Mouse (Mus musculus): Measurements from ENCODE around the gene Sspo. TPM values are rescaled to one million over a fixed set of nuclear protein-coding genes. Genes with fewer than 3 reads are reported as not detected.

Gene Sspo
- total and polyA plus RNA-seq, 2 experiments from 2014 or later = 1.2 to 7.3 TPM

DNA sequence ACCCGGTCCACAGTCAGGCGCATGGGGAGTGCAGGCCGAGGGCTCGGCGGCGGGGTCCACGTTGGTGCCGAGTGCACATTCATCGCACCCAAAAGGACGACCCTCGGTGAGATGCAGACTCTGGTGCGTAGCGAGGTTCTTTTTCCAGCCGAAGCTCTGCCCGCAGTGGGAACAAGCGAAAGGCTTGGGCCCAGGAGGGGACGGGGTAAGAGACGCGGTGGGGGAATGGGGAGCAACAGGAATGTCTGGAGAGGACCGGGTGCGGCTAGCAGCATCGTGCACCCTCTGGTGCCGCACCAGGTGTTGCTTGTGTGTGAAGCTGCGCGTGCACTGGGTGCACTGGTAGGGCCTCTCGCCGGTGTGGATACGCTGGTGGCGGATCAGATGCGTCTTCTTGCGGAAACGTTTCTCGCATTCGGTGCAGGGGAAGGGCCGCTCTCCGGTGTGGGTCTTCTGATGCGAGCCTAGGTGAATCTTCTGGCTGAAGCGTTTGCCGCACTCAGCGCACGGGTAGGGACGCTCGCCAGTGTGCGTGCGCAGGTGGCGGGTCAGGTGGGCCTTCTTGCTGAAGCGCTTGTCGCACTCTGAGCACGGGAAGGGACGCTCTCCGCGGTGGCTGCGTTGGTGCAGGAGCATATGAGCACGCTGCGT is 9.4 kb upstream of the Sspo start:
- Histone ChIP-seq H3K9ac (replicated peaks; ENCODE audit: low read length, poor library complexity, severe bottlenecking) (no peak overlapping the region), H3K27ac (ENCODE audit: low read depth, low read length) (no peak overlapping the region), H3K27me3 (ENCODE audit: insufficient read depth, low read length) (no peaks in the 10 kb centered on the region), H3K4me1 (ENCODE audit: insufficient read depth, low read length) (0 out of 2 replicates have a peak, but pooled peaks cover 2% of the 10 kb centered on the region), H3K4me3 (ENCODE audit: low read depth, low read length) (no peak overlapping the region), H3K9me3 (ENCODE audit: low read length) (no peaks in the 10 kb centered on the region), H3K36me3 (ENCODE audit: insufficient read depth, low read length) (peaks cover 27% of the 10 kb centered on the region), H3K4me2 (ENCODE audit: low read depth, low read length, poor library complexity, severe bottlenecking) (peak overlapping the region; percentile 3; the same call in 1 of the 2 replicates)
- DNase-seq (ENCODE audit: low spot score) (no peak), ATAC-seq (ENCODE audit: low FRiP score) (peak; percentile 28)
- WGBS = 33% methylated on average over 54 of the region's 55 CpGs
- no peak for TF ChIP-seq CTCF (IDR thresholded peaks at IDR 0.05)

DNA sequence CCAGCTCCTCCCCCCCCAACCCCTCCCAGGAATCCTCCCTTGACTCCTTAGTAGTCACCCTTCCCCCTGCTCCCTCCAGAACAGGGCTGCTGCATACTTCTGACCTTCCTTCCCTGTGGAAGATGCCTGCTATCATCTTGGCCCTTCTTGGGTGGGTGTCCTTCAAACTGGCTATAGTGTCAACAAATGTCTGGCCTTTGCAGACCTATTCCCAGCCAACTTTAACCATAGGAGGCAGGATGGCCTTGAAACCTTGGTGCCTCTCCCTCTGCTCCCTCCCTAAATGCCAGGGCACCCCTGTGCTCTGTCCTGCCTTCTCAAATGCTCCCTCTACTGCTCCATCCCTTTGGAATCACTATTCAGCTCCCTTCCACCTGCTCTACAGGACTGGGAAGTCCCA is 8.4 kb upstream of the Sspo start:
- no peak overlapping the region for H3K4me3 ChIP-seq (ENCODE audit: low read depth, low read length)
- H3K4me2 ChIP-seq (ENCODE audit: low read depth, low read length, poor library complexity, severe bottlenecking) = no peak overlapping the region
- TF ChIP-seq CTCF (IDR thresholded peaks at IDR 0.05) = no peak
- H3K9ac ChIP-seq (replicated peaks; ENCODE audit: low read length, poor library complexity, severe bottlenecking) = no peak overlapping the region
- ATAC-seq (ENCODE audit: low FRiP score) = no peak
- H3K9me3 ChIP-seq (ENCODE audit: low read length) = no peaks in the 10 kb centered on the region
- H3K4me1 ChIP-seq (ENCODE audit: insufficient read depth, low read length) = 0 out of 2 replicates have a peak, but pooled peaks cover 2% of the 10 kb centered on the region
- no peak for DNase-seq (ENCODE audit: low spot score)
- H3K27ac ChIP-seq (ENCODE audit: low read depth, low read length) = no peak overlapping the region
- H3K27me3 ChIP-seq (ENCODE audit: insufficient read depth, low read length) = no peaks in the 10 kb centered on the region
- H3K36me3 ChIP-seq (ENCODE audit: insufficient read depth, low read length) = peaks cover 27% of the 10 kb centered on the region

DNA sequence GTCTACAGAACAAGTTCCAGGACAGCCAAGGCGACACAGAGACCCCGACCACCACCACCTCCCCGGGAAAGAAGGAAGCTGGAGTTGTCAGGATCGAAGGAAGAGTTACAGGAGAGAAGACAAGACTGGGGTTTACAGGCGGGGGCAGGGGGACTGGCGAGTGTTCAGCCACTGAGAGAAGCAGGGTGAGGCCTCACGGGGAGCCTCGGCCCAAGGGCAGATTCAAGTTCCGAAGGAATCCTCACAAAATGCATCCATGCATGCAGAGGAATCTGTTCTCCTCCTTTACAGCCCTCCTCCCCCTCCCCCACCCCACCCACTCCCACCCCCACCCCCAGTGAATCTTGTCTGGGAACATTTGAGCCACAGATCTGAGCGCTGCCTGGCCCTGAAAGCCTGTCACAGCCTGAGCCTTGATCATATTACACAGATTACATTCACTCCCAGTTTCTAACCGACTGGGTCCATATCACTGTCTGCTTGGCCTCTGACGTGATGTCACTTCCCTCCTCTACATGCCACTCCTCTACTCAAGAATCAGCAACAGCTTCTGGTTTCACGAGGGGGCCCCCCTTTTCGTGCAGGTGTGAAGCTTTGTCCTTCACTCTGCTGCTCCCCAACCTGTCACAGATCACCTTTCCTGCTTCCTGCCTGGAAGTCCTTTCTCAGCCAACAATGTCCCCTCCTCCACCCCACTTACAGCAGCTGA is 7.6 kb upstream of the Sspo start:
- Histone ChIP-seq H3K4me1 (ENCODE audit: insufficient read depth, low read length) (0 out of 2 replicates have a peak, but pooled peaks cover 2% of the 10 kb centered on the region), H3K36me3 (ENCODE audit: insufficient read depth, low read length) (peaks cover 27% of the 10 kb centered on the region), H3K27me3 (ENCODE audit: insufficient read depth, low read length) (no peaks in the 10 kb centered on the region), H3K4me3 (ENCODE audit: low read depth, low read length) (no peak overlapping the region), H3K4me2 (ENCODE audit: low read depth, low read length, poor library complexity, severe bottlenecking) (no peak overlapping the region), H3K9ac (replicated peaks; ENCODE audit: low read length, poor library complexity, severe bottlenecking) (no peak overlapping the region), H3K9me3 (ENCODE audit: low read length) (no peaks in the 10 kb centered on the region), H3K27ac (ENCODE audit: low read depth, low read length) (no peak overlapping the region)
- ATAC-seq (ENCODE audit: low FRiP score) (no peak), DNase-seq (ENCODE audit: low spot score) (no peak)
- no peak for TF ChIP-seq CTCF (IDR thresholded peaks at IDR 0.05)
- WGBS = 54% methylated on average over 14 of the region's 14 CpGs

DNA sequence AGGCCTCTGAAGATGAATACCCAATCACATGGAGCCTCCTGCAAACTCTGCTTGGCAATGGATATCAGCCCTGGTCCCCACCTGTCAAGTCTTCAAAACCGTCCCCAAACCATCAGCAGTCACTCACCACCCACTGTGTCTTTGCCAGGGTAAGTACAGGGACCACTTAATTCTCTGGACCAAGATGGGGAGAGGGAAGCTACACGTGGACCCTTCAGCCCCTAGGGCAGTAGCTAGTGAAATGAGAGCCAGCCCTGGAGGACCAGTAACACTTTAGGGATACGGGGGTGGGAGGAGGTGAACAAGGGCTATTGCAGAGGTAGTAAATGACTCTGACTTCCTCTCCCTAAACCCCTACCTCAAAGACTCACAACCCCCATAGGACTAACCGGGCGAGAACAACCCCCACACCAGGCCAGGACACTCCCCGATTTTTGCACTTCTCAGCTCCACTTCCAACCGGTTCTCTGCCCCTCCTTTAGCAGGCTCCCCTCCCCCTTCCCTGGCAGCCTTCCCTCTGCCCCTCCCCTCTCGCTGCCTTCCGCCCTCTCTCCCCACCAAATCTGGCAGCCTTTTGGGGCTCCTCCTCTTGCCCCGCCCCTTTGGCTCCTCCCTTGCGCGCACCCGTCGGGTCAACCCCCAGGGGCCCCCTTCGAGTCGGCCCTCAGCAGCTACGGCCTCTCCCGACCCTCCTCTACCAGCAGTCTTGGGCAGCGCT is 4.3 kb upstream of the Sspo start:
- Histone ChIP-seq H3K36me3 (ENCODE audit: insufficient read depth, low read length) (peaks cover 16% of the 10 kb centered on the region), H3K9ac (replicated peaks; ENCODE audit: low read length, poor library complexity, severe bottlenecking) (peak overlapping the region; percentile 89), H3K4me1 (ENCODE audit: insufficient read depth, low read length) (peaks cover 5% of the 10 kb centered on the region; the same call in 1 of the 2 replicates), H3K27ac (ENCODE audit: low read depth, low read length) (peak overlapping the region; percentile 79), H3K4me3 (ENCODE audit: low read depth, low read length) (peak overlapping the region; percentile 78), H3K27me3 (ENCODE audit: insufficient read depth, low read length) (no peaks in the 10 kb centered on the region), H3K9me3 (ENCODE audit: low read length) (no peaks in the 10 kb centered on the region), H3K4me2 (ENCODE audit: low read depth, low read length, poor library complexity, severe bottlenecking) (peak overlapping the region; percentile 88)
- peak; percentile 95 for DNase-seq (ENCODE audit: low spot score)
- no peak for TF ChIP-seq CTCF (IDR thresholded peaks at IDR 0.05)
- WGBS = 3% methylated on average over 17 of the region's 19 CpGs
- peak; percentile 85 for ATAC-seq (ENCODE audit: low FRiP score)

DNA sequence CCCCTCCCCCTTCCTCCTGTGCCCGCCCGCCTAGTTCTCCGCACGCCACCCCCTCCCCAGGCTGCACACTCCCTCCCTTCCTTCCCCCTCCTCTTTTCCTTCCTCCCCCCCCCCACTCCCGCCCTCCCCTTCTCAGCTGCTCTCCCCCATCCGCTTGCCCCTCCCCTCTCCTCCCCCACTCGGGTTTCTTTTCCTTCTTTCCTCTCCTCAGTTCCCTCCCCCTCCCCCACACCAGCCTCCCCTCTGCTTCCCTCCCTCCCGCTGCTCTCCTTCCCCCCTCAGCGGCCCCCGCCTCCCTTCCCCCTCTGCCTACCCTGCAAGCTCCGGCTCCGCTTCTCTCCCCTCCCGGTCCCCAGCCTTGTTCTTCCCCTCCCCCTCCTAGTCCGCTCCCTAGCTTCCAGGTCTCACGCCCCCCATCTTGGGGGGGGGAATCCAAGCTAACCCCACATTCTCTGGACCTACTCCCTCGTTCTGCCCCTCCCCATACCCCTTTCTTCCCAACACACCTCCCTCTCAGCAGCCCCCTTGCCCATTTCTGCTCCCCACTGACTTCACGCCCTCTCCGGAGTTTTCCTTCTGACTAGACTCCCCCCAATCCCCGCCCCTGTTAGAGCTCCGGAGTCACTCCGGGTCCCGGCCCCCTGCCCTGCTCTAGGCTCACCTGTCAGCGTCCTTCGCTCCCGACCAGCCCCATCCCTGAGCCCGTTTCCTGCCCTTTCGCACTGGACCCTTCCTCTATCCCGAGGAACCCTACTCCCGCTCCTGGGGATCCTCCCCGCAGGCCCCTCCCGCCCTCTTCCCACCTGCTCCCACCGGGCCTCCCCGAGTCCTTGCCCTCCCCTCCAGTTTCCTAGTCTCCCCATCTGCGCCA is 3.5 kb upstream of the Sspo start:
- DNase-seq (ENCODE audit: low spot score) = peak; percentile 90
- no peak for TF ChIP-seq CTCF (IDR thresholded peaks at IDR 0.05)
- peak overlapping the region; percentile 88 for H3K4me2 ChIP-seq (ENCODE audit: low read depth, low read length, poor library complexity, severe bottlenecking)
- peak; percentile 61 for ATAC-seq (ENCODE audit: low FRiP score)
- peaks cover 5% of the 10 kb centered on the region; the same call in 1 of the 2 replicates for H3K4me1 ChIP-seq (ENCODE audit: insufficient read depth, low read length)
- peak overlapping the region; percentile 89 for H3K9ac ChIP-seq (replicated peaks; ENCODE audit: low read length, poor library complexity, severe bottlenecking)
- WGBS = under 1% methylated on average over 32 of the region's 34 CpGs
- H3K4me3 ChIP-seq (ENCODE audit: low read depth, low read length) = peak overlapping the region; percentile 78
- no peaks in the 10 kb centered on the region for H3K9me3 ChIP-seq (ENCODE audit: low read length)
- no peaks in the 10 kb centered on the region for H3K27me3 ChIP-seq (ENCODE audit: insufficient read depth, low read length)
- peak overlapping the region; percentile 79 for H3K27ac ChIP-seq (ENCODE audit: low read depth, low read length)
- peaks cover 15% of the 10 kb centered on the region for H3K36me3 ChIP-seq (ENCODE audit: insufficient read depth, low read length)
